Mouse (Mus musculus): Measurements from ENCODE around the gene Gm10135.

The Gm10135 gene

GRCm38 (mm10) chr5:72916851-72917250 is 57.7 kb downstream of the Gm10135 start:
- no peaks in the 10 kb centered on the region for H3K9me3 ChIP-seq (ENCODE audit: low read length)
- no peaks in the 10 kb centered on the region for H3K27me3 ChIP-seq (ENCODE audit: insufficient read depth, low read length)
- H3K4me3 ChIP-seq (replicated peaks; ENCODE audit: low read length), result 0 out of 2 replicates have a peak overlapping the region, but pooled peaks have one; percentile 7
- TF ChIP-seq CTCF (conservative IDR thresholded peaks at IDR 0.05; ENCODE audit: low read length), result no peak
- no peak for TF ChIP-seq NANOG (IDR thresholded peaks at IDR 0.05; ENCODE audit: borderline replicate concordance, low read length)
- TF ChIP-seq POU5F1 (IDR thresholded peaks at IDR 0.05; ENCODE audit: borderline replicate concordance, low read length), result no peak
- peaks cover 66% of the 10 kb centered on the region for H3K4me1 ChIP-seq (replicated peaks; ENCODE audit: low read depth, low read length)
- H3K36me3 ChIP-seq (ENCODE audit: insufficient read depth, low read length), result no peaks in the 10 kb centered on the region

GRCm38 (mm10) chr5:72916048-72916447 is 58.5 kb downstream of the Gm10135 start:
- Histone ChIP-seq H3K9me3 (ENCODE audit: low read length) (no peaks in the 10 kb centered on the region), H3K4me1 (replicated peaks; ENCODE audit: low read depth, low read length) (peaks cover 63% of the 10 kb centered on the region), H3K4me3 (replicated peaks; ENCODE audit: low read length) (peak overlapping the region; percentile 96; the same call in 1 of the 2 replicates), H3K27me3 (ENCODE audit: insufficient read depth, low read length) (peaks cover 3% of the 10 kb centered on the region; the same call in 1 of the 2 replicates), H3K36me3 (ENCODE audit: insufficient read depth, low read length) (no peaks in the 10 kb centered on the region)
- TF ChIP-seq POU5F1 (IDR thresholded peaks at IDR 0.05; ENCODE audit: borderline replicate concordance, low read length) (no peak), NANOG (IDR thresholded peaks at IDR 0.05; ENCODE audit: borderline replicate concordance, low read length) (no peak), CTCF (conservative IDR thresholded peaks at IDR 0.05; ENCODE audit: low read length) (no peak)
